Mouse (Mus musculus): ENCODE data around the gene Pitpna. TPM values are rescaled to one million over a fixed set of nuclear protein-coding genes. Genes with fewer than 3 reads are reported as not detected.

Gene Pitpna
- polyA plus RNA-seq, 1 experiment from 2014 or later: 54.4 TPM

DNA sequence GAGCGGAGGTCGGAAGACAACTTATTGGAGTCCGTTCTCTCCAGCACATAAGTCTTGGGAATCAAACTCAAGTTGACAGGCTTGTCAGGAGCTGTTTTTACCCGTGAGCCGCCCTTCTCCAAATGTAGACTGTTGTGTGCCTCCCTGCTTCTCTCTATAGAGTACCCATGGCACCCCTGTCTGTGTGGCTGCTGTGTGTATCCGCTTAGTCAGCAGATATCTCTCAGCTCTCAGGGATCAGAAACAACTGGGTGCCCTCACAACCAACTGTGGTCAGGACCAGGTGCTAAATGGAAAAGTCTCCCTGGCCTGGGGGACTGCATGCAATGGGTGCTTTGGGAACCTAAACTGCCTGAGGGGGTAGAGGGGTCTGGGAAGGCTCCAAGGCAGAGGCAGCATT, 78.4 kb downstream of the Pitpna start:
- no peak for ATAC-seq (ENCODE audit: extremely low read depth, insufficient number of reproducible peaks, low FRiP score, low TSS enrichment)
- H3K36me3 ChIP-seq: peaks cover 98% of the 10 kb centered on the region
- H3K27ac ChIP-seq (replicated peaks): no peak overlapping the region
- H3K9ac ChIP-seq: no peak overlapping the region
- H3K9me3 ChIP-seq: no peaks in the 10 kb centered on the region
- no peak overlapping the region for H3K4me3 ChIP-seq
- H3K27me3 ChIP-seq (replicated peaks): no peaks in the 10 kb centered on the region
- WGBS: 92% methylated on average over 6 of the region's 6 CpGs
- no peaks in the 10 kb centered on the region for H3K4me1 ChIP-seq
- H3K4me2 ChIP-seq: no peak overlapping the region

DNA sequence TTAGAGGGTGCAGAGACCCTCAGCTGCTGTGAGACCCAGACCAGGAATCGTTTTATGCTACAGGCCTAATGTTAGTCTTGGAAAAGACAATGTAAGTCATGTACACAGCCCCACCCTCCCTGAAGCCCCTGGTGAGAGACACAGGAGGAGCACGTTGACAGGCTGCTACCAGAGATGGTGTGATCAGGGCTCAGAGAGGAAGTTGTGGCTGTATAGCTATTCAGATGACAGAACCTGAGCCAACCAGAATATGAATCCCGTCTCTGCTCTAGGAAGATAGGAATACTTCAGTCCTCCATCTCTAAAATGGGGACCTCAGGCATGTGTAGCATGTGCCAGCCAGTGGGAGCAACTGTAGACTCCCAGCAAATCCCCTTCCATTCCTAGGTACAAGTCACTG, 80.7 kb downstream of the Pitpna start:
- H3K9ac ChIP-seq: no peak overlapping the region
- H3K4me3 ChIP-seq: no peak overlapping the region
- H3K36me3 ChIP-seq: peaks cover 98% of the 10 kb centered on the region
- no peaks in the 10 kb centered on the region for H3K27me3 ChIP-seq (replicated peaks)
- H3K4me2 ChIP-seq: no peak overlapping the region
- H3K4me1 ChIP-seq: no peaks in the 10 kb centered on the region
- no peak overlapping the region for H3K27ac ChIP-seq (replicated peaks)
- no peak for ATAC-seq (ENCODE audit: extremely low read depth, insufficient number of reproducible peaks, low FRiP score, low TSS enrichment)
- H3K9me3 ChIP-seq: no peaks in the 10 kb centered on the region
- WGBS: 83% methylated on average over 3 of the region's 3 CpGs

DNA sequence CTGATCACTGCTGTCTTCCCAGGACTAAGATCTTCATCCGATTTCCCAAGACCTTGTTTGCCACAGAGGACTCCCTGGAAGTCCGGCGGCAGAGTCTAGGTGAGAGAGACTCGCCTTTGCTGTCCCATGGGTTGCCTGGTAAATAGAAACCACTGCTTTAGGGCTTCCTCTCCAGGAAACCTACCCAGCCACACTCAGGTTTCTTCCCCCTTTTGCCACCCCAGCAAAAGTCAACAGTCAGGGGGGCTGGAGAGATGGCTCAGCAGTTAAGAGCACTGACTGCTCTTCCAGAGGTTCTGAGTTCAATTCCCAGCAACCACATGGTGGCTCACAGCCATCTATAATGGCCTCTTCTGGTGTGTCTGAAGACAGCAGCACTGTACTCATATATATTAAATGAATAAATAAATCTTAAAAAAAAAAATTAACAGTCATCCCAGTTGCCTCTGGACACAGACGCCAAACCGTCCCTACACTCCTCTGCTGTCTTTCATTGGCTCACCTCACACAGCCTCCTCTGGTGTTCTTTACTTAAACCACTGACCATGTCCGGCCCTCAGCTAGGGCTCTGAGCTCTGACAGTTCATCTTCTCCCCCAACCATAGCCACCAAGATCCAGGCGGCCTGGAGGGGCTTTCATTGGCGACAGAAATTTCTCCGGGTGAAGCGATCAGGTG, 81.4 kb downstream of the Pitpna start:
- no peak overlapping the region for H3K4me3 ChIP-seq
- 82% methylated on average over 11 of the region's 11 CpGs for WGBS

DNA sequence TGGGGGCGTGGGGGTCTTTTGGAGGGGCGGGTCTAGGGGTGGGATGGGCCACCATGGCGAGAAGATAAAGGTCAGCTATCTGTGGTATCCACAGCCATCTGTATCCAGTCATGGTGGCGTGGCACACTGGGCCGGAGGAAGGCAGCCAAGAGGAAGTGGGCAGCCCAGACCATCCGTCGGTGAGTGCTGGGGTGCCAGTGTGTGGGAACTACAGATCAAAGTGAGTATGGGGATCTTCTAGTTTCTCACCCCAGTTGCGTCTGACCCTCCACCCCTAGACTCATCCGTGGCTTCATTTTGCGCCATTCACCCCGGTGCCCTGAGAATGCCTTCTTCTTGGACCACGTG, 81.9 kb downstream of the Pitpna start:
- Histone ChIP-seq H3K27me3 (replicated peaks) (no peaks in the 10 kb centered on the region), H3K4me1 (no peaks in the 10 kb centered on the region), H3K4me3 (no peak overlapping the region), H3K4me2 (no peak overlapping the region), H3K27ac (replicated peaks) (no peak overlapping the region), H3K36me3 (peaks cover 93% of the 10 kb centered on the region), H3K9me3 (no peaks in the 10 kb centered on the region), H3K9ac (no peak overlapping the region)
- ATAC-seq (ENCODE audit: extremely low read depth, insufficient number of reproducible peaks, low FRiP score, low TSS enrichment): no peak
- WGBS: 92% methylated on average over 12 of the region's 12 CpGs

More for the DNA sequence above, 81.4 kb downstream of the Pitpna start:
- no peak overlapping the region for H3K27ac ChIP-seq (replicated peaks)
- no peaks in the 10 kb centered on the region for H3K27me3 ChIP-seq (replicated peaks)
- H3K4me1 ChIP-seq: no peaks in the 10 kb centered on the region
- no peak overlapping the region for H3K4me2 ChIP-seq
- H3K9ac ChIP-seq: no peak overlapping the region
- H3K9me3 ChIP-seq: no peaks in the 10 kb centered on the region
- peaks cover 97% of the 10 kb centered on the region for H3K36me3 ChIP-seq
- ATAC-seq (ENCODE audit: extremely low read depth, insufficient number of reproducible peaks, low FRiP score, low TSS enrichment): no peak

DNA sequence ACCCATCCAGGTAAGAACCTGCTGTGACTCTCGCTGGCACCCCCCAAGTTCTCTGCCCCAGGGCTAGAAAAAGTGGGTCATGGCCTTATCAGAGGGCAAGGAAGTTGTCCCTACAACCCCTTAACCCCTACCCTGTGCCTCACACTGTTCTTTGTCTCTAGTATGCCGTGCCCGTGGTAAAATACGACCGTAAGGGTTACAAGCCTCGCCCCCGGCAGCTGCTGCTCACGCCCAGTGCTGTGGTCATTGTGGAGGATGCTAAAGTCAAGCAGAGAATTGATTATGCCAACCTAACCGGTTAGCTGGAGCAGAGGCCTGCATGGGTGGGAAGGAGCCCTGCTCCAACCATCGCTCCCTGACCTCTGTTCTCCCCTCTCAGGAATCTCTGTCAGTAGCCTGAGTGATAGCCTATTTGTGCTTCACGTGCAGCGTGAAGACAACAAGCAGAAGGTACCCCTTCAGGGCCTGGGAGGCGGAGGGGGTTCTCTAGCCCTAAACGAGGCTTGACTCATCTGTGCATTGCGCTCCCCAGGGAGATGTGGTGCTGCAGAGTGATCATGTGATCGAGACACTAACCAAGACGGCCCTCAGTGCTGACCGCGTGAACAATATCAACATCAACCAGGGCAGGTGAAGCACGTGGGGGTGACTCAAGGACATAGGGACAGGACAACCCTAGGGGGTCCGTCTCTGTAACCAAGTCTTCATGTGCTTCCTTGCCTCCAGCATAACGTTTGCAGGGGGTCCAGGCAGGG, 83.7 kb downstream of the Pitpna start:
- no peak for ATAC-seq (ENCODE audit: extremely low read depth, insufficient number of reproducible peaks, low FRiP score, low TSS enrichment)
- Histone ChIP-seq H3K36me3 (peaks cover 76% of the 10 kb centered on the region), H3K4me1 (no peaks in the 10 kb centered on the region), H3K9me3 (no peaks in the 10 kb centered on the region), H3K4me2 (no peak overlapping the region), H3K4me3 (no peak overlapping the region), H3K27ac (replicated peaks) (no peak overlapping the region), H3K9ac (no peak overlapping the region), H3K27me3 (replicated peaks) (no peaks in the 10 kb centered on the region)
- 83% methylated on average over 22 of the region's 22 CpGs for WGBS

DNA sequence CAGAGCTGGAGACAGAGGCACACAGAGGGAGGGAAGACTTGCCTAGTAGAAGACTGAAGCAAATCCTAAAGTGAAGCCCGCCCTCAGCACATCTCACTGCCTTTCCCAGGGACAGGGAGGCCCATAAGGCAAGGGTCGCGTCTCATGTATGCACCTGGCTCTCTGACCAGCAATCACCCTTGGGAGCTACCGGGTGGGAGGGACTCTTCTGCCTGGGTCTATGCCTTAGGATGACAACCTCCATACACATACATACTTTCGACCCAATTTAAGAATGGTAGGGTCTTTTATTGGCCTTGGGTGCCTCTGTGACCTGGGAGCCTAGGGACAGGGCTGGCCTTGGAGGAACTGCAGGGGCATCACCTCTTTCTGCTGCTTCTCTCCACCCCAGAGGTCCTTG, 85.5 kb downstream of the Pitpna start:
- H3K9me3 ChIP-seq: no peaks in the 10 kb centered on the region
- no peak overlapping the region for H3K4me2 ChIP-seq
- 90% methylated on average over 5 of the region's 5 CpGs for WGBS
- no peak for ATAC-seq (ENCODE audit: extremely low read depth, insufficient number of reproducible peaks, low FRiP score, low TSS enrichment)
- no peak overlapping the region for H3K27ac ChIP-seq (replicated peaks)
- no peaks in the 10 kb centered on the region for H3K27me3 ChIP-seq (replicated peaks)
- H3K4me3 ChIP-seq: no peak overlapping the region
- H3K4me1 ChIP-seq: peaks cover 9% of the 10 kb centered on the region
- no peak overlapping the region for H3K9ac ChIP-seq
- H3K36me3 ChIP-seq: peaks cover 58% of the 10 kb centered on the region

DNA sequence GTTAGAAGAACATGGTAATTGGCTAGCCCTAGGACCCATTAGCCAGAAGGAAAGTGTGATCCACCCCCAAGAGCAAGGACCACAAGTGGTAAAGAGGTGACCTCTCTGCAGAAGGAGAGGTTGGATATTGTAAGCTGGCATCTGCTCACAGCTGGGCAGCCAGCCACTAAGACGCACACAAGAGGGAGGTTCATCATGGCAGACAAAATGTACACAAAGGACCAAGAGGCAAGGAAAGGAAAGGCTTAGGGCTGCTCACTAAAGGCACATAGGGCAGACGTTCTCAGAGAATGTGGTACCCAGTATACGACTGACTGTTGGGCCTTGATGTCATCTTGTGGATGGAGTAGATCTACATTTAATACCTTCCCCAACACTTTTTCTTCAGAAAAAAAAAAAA, 87.0 kb downstream of the Pitpna start:
- Histone ChIP-seq H3K36me3 (peaks cover 44% of the 10 kb centered on the region), H3K4me3 (no peak overlapping the region), H3K4me1 (peaks cover 11% of the 10 kb centered on the region), H3K9me3 (no peaks in the 10 kb centered on the region), H3K9ac (no peak overlapping the region), H3K27me3 (replicated peaks) (no peaks in the 10 kb centered on the region), H3K27ac (replicated peaks) (no peak overlapping the region), H3K4me2 (no peak overlapping the region)
- 67% methylated on average over 3 of the region's 3 CpGs for WGBS
- no peak for ATAC-seq (ENCODE audit: extremely low read depth, insufficient number of reproducible peaks, low FRiP score, low TSS enrichment)

DNA sequence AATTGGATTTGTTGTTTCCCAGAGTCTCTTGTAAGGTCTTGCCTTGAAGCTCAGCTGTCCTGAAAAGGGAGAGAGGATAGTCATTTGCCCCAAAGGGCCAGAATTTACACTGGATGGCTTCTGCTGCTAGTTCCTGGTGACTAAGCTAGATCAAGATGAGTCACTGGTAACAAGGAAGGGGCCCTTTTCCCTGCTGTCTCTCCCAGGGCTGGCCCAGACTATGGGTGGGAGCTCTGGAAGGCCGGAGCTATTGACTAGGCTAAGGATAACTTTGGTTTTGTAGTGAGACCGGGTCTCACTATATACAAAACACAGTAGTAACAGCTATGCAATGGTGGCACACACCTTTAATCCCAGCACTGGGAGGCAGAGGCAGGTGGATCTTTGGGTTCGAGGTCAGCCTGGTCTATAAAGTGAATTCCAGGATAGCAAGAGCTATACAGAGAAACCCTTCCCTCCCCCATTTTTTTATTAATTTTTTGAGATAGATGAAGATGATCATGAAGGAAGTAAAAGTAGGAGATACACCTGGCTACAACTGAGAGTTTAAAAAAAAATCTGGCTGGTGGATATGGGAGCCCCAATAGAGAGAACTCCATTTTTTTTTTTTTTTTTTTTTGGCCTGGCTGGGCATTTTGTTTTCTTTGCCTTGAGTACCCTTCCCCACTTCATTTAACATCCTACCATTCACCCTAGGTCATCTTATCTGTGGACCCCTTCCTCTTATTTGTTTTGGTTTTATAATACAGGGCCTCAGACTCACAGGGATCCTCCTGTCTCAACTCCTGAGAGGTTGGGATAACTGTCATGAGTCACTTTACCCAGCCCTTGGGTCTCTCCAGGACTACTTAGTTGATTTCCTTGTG, 90.2 kb downstream of the Pitpna start:
- WGBS: 83% methylated on average over 3 of the region's 3 CpGs
- peak overlapping the region; percentile 67 for H3K9ac ChIP-seq

More for the DNA sequence above, 90.2 kb downstream of the Pitpna start:
- Histone ChIP-seq H3K27me3 (replicated peaks) (no peaks in the 10 kb centered on the region), H3K4me1 (peaks cover 34% of the 10 kb centered on the region), H3K9me3 (no peaks in the 10 kb centered on the region), H3K36me3 (peaks cover 20% of the 10 kb centered on the region), H3K27ac (replicated peaks) (peak overlapping the region; percentile 73), H3K4me3 (peak overlapping the region; percentile 100), H3K4me2 (peak overlapping the region; percentile 90)
- no peak for ATAC-seq (ENCODE audit: extremely low read depth, insufficient number of reproducible peaks, low FRiP score, low TSS enrichment)

Small RNAs within 50 kb of the gene (microRNA-seq; reads per million reads assigned to microRNA genes)
- gene Mir3971: not detected

Other genes with a start within 250 kb of the Pitpna start
- 85.8 and 88.4 TPM in 2 replicates for gene Rpa1, start 239.8 kb upstream of the Pitpna start, polyA plus RNA-seq (2015; fragmentation: Nextera tagmentation; extraction: Ambion mirVana)
- gene Smyd4, start 239.7 kb upstream of the Pitpna start, polyA plus RNA-seq (2015; fragmentation: Nextera tagmentation; extraction: Ambion mirVana): 12.9 and 13.1 TPM in 2 replicates
- gene Serpinf1, start 165.4 kb upstream of the Pitpna start, polyA plus RNA-seq (2015; fragmentation: Nextera tagmentation; extraction: Ambion mirVana): 30.2 and 34.2 TPM in 2 replicates
- 1.5 and 14.5 TPM in 2 replicates for gene Serpinf2, start 148.5 kb upstream of the Pitpna start, polyA plus RNA-seq (2015; fragmentation: Nextera tagmentation; extraction: Ambion mirVana)
- 3.7 and 3.8 TPM in 2 replicates for gene Wdr81, start 133.4 kb upstream of the Pitpna start, polyA plus RNA-seq (2015; fragmentation: Nextera tagmentation; extraction: Ambion mirVana)
- 11.4 and 13.5 TPM in 2 replicates for gene Tlcd2, start 126.4 kb upstream of the Pitpna start, polyA plus RNA-seq (2015; fragmentation: Nextera tagmentation; extraction: Ambion mirVana)
- 31.6 and 32.1 TPM in 2 replicates for gene Prpf8, start 101.3 kb upstream of the Pitpna start, polyA plus RNA-seq (2015; fragmentation: Nextera tagmentation; extraction: Ambion mirVana)
- gene Rilp, start 78.0 kb upstream of the Pitpna start, polyA plus RNA-seq (2015; fragmentation: Nextera tagmentation; extraction: Ambion mirVana): 3.4 TPM in 2 replicates
- gene Scarf1, start 74.6 kb upstream of the Pitpna start, polyA plus RNA-seq (2015; fragmentation: Nextera tagmentation; extraction: Ambion mirVana): 12.9 and 13.2 TPM in 2 replicates
- 3.2 and 3.6 TPM in 2 replicates for gene Slc43a2, start 56.4 kb upstream of the Pitpna start, polyA plus RNA-seq (2015; fragmentation: Nextera tagmentation; extraction: Ambion mirVana)
- gene Inpp5k, start 42.9 kb downstream of the Pitpna start, polyA plus RNA-seq (2015; fragmentation: Nextera tagmentation; extraction: Ambion mirVana): 18.9 and 20.9 TPM in 2 replicates
- 58.4 and 58.7 TPM in 2 replicates for gene Myo1c, start 62.4 kb downstream of the Pitpna start, polyA plus RNA-seq (2015; fragmentation: Nextera tagmentation; extraction: Ambion mirVana)
- gene Crk, start 91.2 kb downstream of the Pitpna start, polyA plus RNA-seq (2015; fragmentation: Nextera tagmentation; extraction: Ambion mirVana): 84.8 and 93.1 TPM in 2 replicates
- gene Ywhae, start 144.8 kb downstream of the Pitpna start, polyA plus RNA-seq (2015; fragmentation: Nextera tagmentation; extraction: Ambion mirVana): 681 and 729 TPM in 2 replicates
- 0.23 and 0.32 TPM in 2 replicates for gene Doc2b, start 208.0 kb downstream of the Pitpna start, polyA plus RNA-seq (2015; fragmentation: Nextera tagmentation; extraction: Ambion mirVana)